10 mouse cellular contexts compared by ENCODE assay signal in the genomic region with DNA sequence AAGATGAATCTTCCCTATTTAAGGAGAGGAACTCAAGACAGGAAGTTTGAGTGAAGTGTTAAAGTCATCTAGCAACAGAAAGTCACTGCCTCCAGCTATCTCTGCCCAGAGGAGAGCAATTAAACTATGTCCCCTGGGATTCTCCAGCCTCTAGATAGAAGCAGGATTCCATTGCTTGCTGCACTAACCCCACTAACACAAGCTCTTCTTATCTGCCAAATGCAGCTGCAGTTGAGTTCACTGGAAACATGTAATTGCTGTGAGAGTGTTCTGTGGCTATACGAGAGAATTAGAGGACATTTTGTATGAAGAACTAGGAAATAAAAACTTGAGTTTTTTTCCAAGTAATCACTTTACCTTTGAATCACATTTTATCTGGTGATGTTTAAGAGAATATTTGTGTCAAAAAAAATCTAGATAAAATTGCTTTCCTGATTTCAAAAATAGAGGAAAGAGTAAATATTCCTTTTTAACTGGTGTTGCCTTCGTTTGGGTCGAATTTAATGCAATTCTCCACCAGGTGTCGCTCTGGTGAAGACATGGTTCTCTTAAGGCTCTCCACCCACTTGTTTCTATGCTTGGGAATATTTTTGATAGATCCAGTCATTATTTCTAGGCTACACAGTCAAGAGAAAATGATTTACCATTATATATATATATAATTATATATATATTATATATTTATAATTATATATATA.
DNase-seq lines count a peak whose midpoint lies in the region; ATAC-seq and TF ChIP-seq lines count a peak whose summit lies in the region.
"Had no signal": no experiment of that assay in that cellular context is flagged by ENCODE, and none has a peak within 500 bp of the region (broad histone marks: within the 10 kb centered on the region; RNA-seq: fewer than 3 reads in every experiment).

No protein-coding gene starts in this region.

- no peaks in the 10 kb centered on the region for H3K79me2 ChIP-seq in heart, adult 2 months (replicated peaks; ENCODE audit: control insufficient read depth, insufficient read depth, low read length)

- no peak overlapping the region for H3K4me3 ChIP-seq in midbrain, embryonic 11.5 days (ENCODE audit: low read depth, low read length)
- no peak overlapping the region for H3K4me3 ChIP-seq in midbrain, embryonic 16.5 days (ENCODE audit: low read depth, low read length)
- no peak overlapping the region for H3K4me3 ChIP-seq in heart, adult 2 months
- no peak overlapping the region for H3K4me3 ChIP-seq in liver, embryonic 15.5 days (replicated peaks)
- H3K4me3 ChIP-seq: embryonic facial prominence, embryonic 13.5 days; lung, embryonic 15.5 days; stomach, embryonic 15.5 days had no signal

- TF ChIP-seq EP300 in heart, adult 2 months (IDR thresholded peaks at IDR 0.05; ENCODE audit: insufficient read depth, low read depth, low read length) = no peak

- H3K9ac ChIP-seq in midbrain, embryonic 11.5 days (ENCODE audit: low read length) = no peak overlapping the region
- H3K9ac ChIP-seq in midbrain, embryonic 16.5 days (ENCODE audit: low read depth, low read length) = no peak overlapping the region
- H3K9ac ChIP-seq in heart, adult 2 months (ENCODE audit: low read depth, low read length) = no peak overlapping the region
- H3K9ac ChIP-seq in liver, embryonic 15.5 days = no peak overlapping the region
- H3K9ac ChIP-seq: embryonic facial prominence, embryonic 13.5 days; lung, embryonic 15.5 days; stomach, embryonic 15.5 days had no signal

- H3K4me1 ChIP-seq in midbrain, embryonic 11.5 days (ENCODE audit: control insufficient read depth, insufficient read depth, low read length) = no peaks in the 10 kb centered on the region
- H3K4me1 ChIP-seq in midbrain, embryonic 16.5 days (ENCODE audit: control insufficient read depth, insufficient read depth, low read length) = no peaks in the 10 kb centered on the region
- H3K4me1 ChIP-seq in heart, adult 2 months (ENCODE audit: control insufficient read depth, insufficient read depth, low read length) = no peaks in the 10 kb centered on the region; the same call in 1 of the 2 replicates
- H3K4me1 ChIP-seq in liver, embryonic 15.5 days (replicated peaks) = peaks cover 64% of the 10 kb centered on the region
- H3K4me1 ChIP-seq: embryonic facial prominence, embryonic 13.5 days; lung, embryonic 15.5 days; stomach, embryonic 15.5 days had no signal

- no peak for ATAC-seq in midbrain, embryonic 11.5 days (ENCODE audit: low FRiP score)
- no peak for ATAC-seq in midbrain, embryonic 16.5 days
- peak; percentile 45 for ATAC-seq in liver, embryonic 15.5 days (ENCODE audit: insufficient read depth)

- peak; percentile 81 for DNase-seq in midbrain, embryonic 11.5 days (ENCODE audit: low spot score, missing footprints)
- DNase-seq in adrenal gland, postnatal 14 days = peak; percentile 69
- no peak for DNase-seq in heart, adult 2 months
- no peak for DNase-seq in Muller cell, postnatal 12 days (ENCODE audit: inconsistent ontology term)
- no peak for DNase-seq in cerebellum, adult 11 months

- H3K36me3 ChIP-seq in midbrain, embryonic 11.5 days (ENCODE audit: control insufficient read depth, insufficient read depth, low read length) = no peaks in the 10 kb centered on the region
- no peaks in the 10 kb centered on the region for H3K36me3 ChIP-seq in midbrain, embryonic 16.5 days (ENCODE audit: control insufficient read depth, insufficient read depth, low read length)
- no peaks in the 10 kb centered on the region for H3K36me3 ChIP-seq in heart, adult 2 months (ENCODE audit: control insufficient read depth, insufficient read depth, low read length)
- no peaks in the 10 kb centered on the region for H3K36me3 ChIP-seq in liver, embryonic 15.5 days (replicated peaks)
- H3K36me3 ChIP-seq: embryonic facial prominence, embryonic 13.5 days; lung, embryonic 15.5 days; stomach, embryonic 15.5 days had no signal

- WGBS in midbrain, embryonic 11.5 days = 47% methylated on average over 4 of the region's 4 CpGs
- 46% methylated on average over 4 of the region's 4 CpGs for WGBS in midbrain, embryonic 16.5 days
- 37% methylated on average over 4 of the region's 4 CpGs for WGBS in heart, adult 2 months
- 18% methylated on average over 4 of the region's 4 CpGs for WGBS in liver, embryonic 15.5 days (ENCODE audit: insufficient replicate concordance)

- H3K27me3 ChIP-seq in midbrain, embryonic 11.5 days (ENCODE audit: control insufficient read depth, insufficient read depth, low read length) = no peaks in the 10 kb centered on the region
- no peaks in the 10 kb centered on the region for H3K27me3 ChIP-seq in midbrain, embryonic 16.5 days (ENCODE audit: control insufficient read depth, insufficient read depth, low read depth, low read length)
- no peaks in the 10 kb centered on the region for H3K27me3 ChIP-seq in heart, adult 2 months (ENCODE audit: control insufficient read depth, insufficient read depth, low read length)
- no peaks in the 10 kb centered on the region for H3K27me3 ChIP-seq in liver, embryonic 15.5 days
- H3K27me3 ChIP-seq: embryonic facial prominence, embryonic 13.5 days; lung, embryonic 15.5 days; stomach, embryonic 15.5 days had no signal

- intact Hi-C loops in heart, adult 2 months (cut with DNase I) = loop anchor here (10.0 kb wide), 2 partner anchors 94 to 124 kb away; partner anchors contain the start of gene Bmp2

- no peaks in the 10 kb centered on the region for H3K9me3 ChIP-seq in midbrain, embryonic 11.5 days (ENCODE audit: control insufficient read depth, low read length)
- H3K9me3 ChIP-seq in midbrain, embryonic 16.5 days (replicated peaks; ENCODE audit: control insufficient read depth, low read length, poor library complexity, severe bottlenecking) = no peaks in the 10 kb centered on the region
- no peaks in the 10 kb centered on the region for H3K9me3 ChIP-seq in liver, embryonic 15.5 days (replicated peaks)
- H3K9me3 ChIP-seq: embryonic facial prominence, embryonic 13.5 days; lung, embryonic 15.5 days; stomach, embryonic 15.5 days had no signal

- no peak for TF ChIP-seq POLR2A in heart, adult 2 months (IDR thresholded peaks at IDR 0.05; ENCODE audit: insufficient read depth, low read depth, low read length)

- no peak overlapping the region for H3K4me2 ChIP-seq in midbrain, embryonic 11.5 days
- no peak overlapping the region for H3K4me2 ChIP-seq in midbrain, embryonic 16.5 days (ENCODE audit: low read length)
- peak overlapping the region; percentile 19 for H3K4me2 ChIP-seq in liver, embryonic 15.5 days
- H3K4me2 ChIP-seq: embryonic facial prominence, embryonic 13.5 days; lung, embryonic 15.5 days; stomach, embryonic 15.5 days had no signal

- H3K27ac ChIP-seq in midbrain, embryonic 11.5 days (ENCODE audit: low read depth, low read length) = no peak overlapping the region
- H3K27ac ChIP-seq in midbrain, embryonic 16.5 days (ENCODE audit: low read length) = no peak overlapping the region
- no peak overlapping the region for H3K27ac ChIP-seq in heart, adult 2 months
- peak overlapping the region; percentile 72 for H3K27ac ChIP-seq in liver, embryonic 15.5 days (replicated peaks)
- H3K27ac ChIP-seq: embryonic facial prominence, embryonic 13.5 days; lung, embryonic 15.5 days; stomach, embryonic 15.5 days had no signal

- TF ChIP-seq CTCF in heart, adult 2 months (IDR thresholded peaks at IDR 0.05) = peak; percentile 53

Comparison
In these comparisons a context has a peak if more than half of its experiments do, and no peak if none do; other contexts are left out.
1. DNase-seq: peak in midbrain, embryonic 11.5 days (single experiment) and adrenal gland, postnatal 14 days (single experiment); none in heart, adult 2 months (0 of 2), Muller cell, postnatal 12 days (single experiment) and cerebellum, adult 11 months (single experiment).